Mouse (Mus musculus) heart, embryonic 10.5 days (tissue): ENCODE data around the gene Dcaf17. TPM values are rescaled to one million over a fixed set of nuclear protein-coding genes. Genes with fewer than 3 reads are reported as not detected.

Experiments
- DNase-seq: peaks from one replicate; pipeline ENCODE4 v3.0.0-alpha.2; 2017; ENCODE audit warnings: low spot score
- H3K27ac ChIP-seq: fragments of 300-500 bp; sonication (generic); 2 replicates; pipeline ENCODE4 v1.5.1; 2016; ENCODE audit warnings: mild to moderate bottlenecking
- H3K27me3 ChIP-seq: fragments of 300-500 bp; sonication (generic); 2 replicates; pipeline ENCODE4 v1.6.1; 2016; ENCODE audit warnings: mild to moderate bottlenecking; ENCODE audit not compliant: poor library complexity, insufficient read depth, severe bottlenecking
- H3K36me3 ChIP-seq: fragments of 300-500 bp; sonication (generic); 2 replicates; pipeline ENCODE4 v1.6.1; 2016; ENCODE audit warnings: mild to moderate bottlenecking, moderate library complexity
- H3K4me1 ChIP-seq: fragments of 300-500 bp; sonication (generic); 2 replicates; pipeline ENCODE4 v1.6.1; 2016; ENCODE audit warnings: mild to moderate bottlenecking
- H3K4me3 ChIP-seq: fragments of 300-500 bp; sonication (generic); 2 replicates; pipeline ENCODE4 v1.5.1; 2016; ENCODE audit warnings: mild to moderate bottlenecking, moderate library complexity
- H3K9me3 ChIP-seq: fragments of 300-500 bp; sonication (generic); 2 replicates; pipeline ENCODE4 v1.6.1; 2016; ENCODE audit warnings: mild to moderate bottlenecking, moderate library complexity
- WGBS: fragments of 180-500 bp; shearing (Covaris S2); methylation state at CpG from one replicate; pipeline ENCODE4 v1.1.7; 2016; 5-methylcytosine and 5-hydroxymethylcytosine counted together
- polyA plus RNA-seq: library from polyadenylated mRNA; unstranded; fragments of >200 nt; fragmentation: Nextera tagmentation; extraction: Ambion mirVana; gene quantifications from 2 replicates; pipeline ENCODE4 v1.2.1, GENCODE M21; 2016

Gene Dcaf17
- polyA plus RNA-seq, 1 experiment from 2014 or later = 25.8 TPM

- no peaks in the 10 kb centered on the region for H3K9me3 ChIP-seq
- no peaks in the 10 kb centered on the region for H3K27me3 ChIP-seq
- no peaks in the 10 kb centered on the region for H3K4me1 ChIP-seq
- no peak overlapping the region for H3K4me3 ChIP-seq
- WGBS = 82% methylated on average over 3 of the region's 3 CpGs
- no peak overlapping the region for H3K27ac ChIP-seq
- H3K36me3 ChIP-seq = peaks cover 4% of the 10 kb centered on the region; the same call in 1 of the 2 replicates
- DNase-seq = no peak
Measured at GRCm38 (mm10) chr2:71073330-71073729, 18.2 kb downstream of the Dcaf17 start.

- no peak overlapping the region for H3K27ac ChIP-seq
- no peaks in the 10 kb centered on the region for H3K4me1 ChIP-seq
- no peaks in the 10 kb centered on the region for H3K27me3 ChIP-seq
- DNase-seq = no peak
- no peak overlapping the region for H3K4me3 ChIP-seq
- peaks cover 4% of the 10 kb centered on the region; the same call in 1 of the 2 replicates for H3K36me3 ChIP-seq
- no peaks in the 10 kb centered on the region for H3K9me3 ChIP-seq
- WGBS = 55% methylated on average over 3 of the region's 3 CpGs
Measured at GRCm38 (mm10) chr2:71073828-71074227, 18.7 kb downstream of the Dcaf17 start.

- Histone ChIP-seq H3K36me3 (peaks cover 29% of the 10 kb centered on the region), H3K27ac (no peak overlapping the region), H3K27me3 (no peaks in the 10 kb centered on the region), H3K9me3 (no peaks in the 10 kb centered on the region), H3K4me1 (no peaks in the 10 kb centered on the region), H3K4me3 (no peak overlapping the region)
- no peak for DNase-seq
- WGBS = 89% methylated on average over 7 of the region's 7 CpGs
Measured at GRCm38 (mm10) chr2:71082416-71082815, 27.3 kb downstream of the Dcaf17 start.

- no peak overlapping the region for H3K27ac ChIP-seq
- H3K36me3 ChIP-seq = peaks cover 40% of the 10 kb centered on the region
- no peaks in the 10 kb centered on the region for H3K27me3 ChIP-seq
- no peak overlapping the region for H3K4me3 ChIP-seq
- 86% methylated on average over 6 of the region's 6 CpGs for WGBS
- no peaks in the 10 kb centered on the region for H3K4me1 ChIP-seq
- no peaks in the 10 kb centered on the region for H3K9me3 ChIP-seq
- no peak for DNase-seq
Measured at GRCm38 (mm10) chr2:71083454-71084193, 28.5 kb downstream of the Dcaf17 start.

GRCm38 (mm10) chr2:71089766-71090165 is 34.6 kb downstream of the Dcaf17 start:
- no peak overlapping the region for H3K27ac ChIP-seq
- no peak overlapping the region for H3K4me3 ChIP-seq
- 70% methylated on average over 3 of the region's 3 CpGs for WGBS
- no peaks in the 10 kb centered on the region for H3K9me3 ChIP-seq
- peaks cover 45% of the 10 kb centered on the region for H3K36me3 ChIP-seq
- no peaks in the 10 kb centered on the region for H3K4me1 ChIP-seq
- no peak for DNase-seq
- H3K27me3 ChIP-seq = no peaks in the 10 kb centered on the region

GRCm38 (mm10) chr2:71090660-71091445 is 35.7 kb downstream of the Dcaf17 start:
- WGBS = 83% methylated on average over 4 of the region's 4 CpGs
- DNase-seq = no peak

GRCm38 (mm10) chr2:71096170-71096569 is 41.0 kb downstream of the Dcaf17 start:
- Histone ChIP-seq H3K27me3 (no peaks in the 10 kb centered on the region), H3K4me1 (peaks cover 6% of the 10 kb centered on the region; the same call in 1 of the 2 replicates), H3K4me3 (no peak overlapping the region), H3K27ac (no peak overlapping the region), H3K9me3 (no peaks in the 10 kb centered on the region), H3K36me3 (peaks cover 14% of the 10 kb centered on the region; the same call in 1 of the 2 replicates)
- 9% methylated on average over 7 of the region's 7 CpGs for WGBS
- no peak for DNase-seq

More at GRCm38 (mm10) chr2:71090660-71091445, 35.7 kb downstream of the Dcaf17 start:
- H3K27ac ChIP-seq = no peak overlapping the region
- H3K9me3 ChIP-seq = no peaks in the 10 kb centered on the region
- no peak overlapping the region for H3K4me3 ChIP-seq
- H3K4me1 ChIP-seq = 0 out of 2 replicates have a peak, but pooled peaks cover under 1% of the 10 kb centered on the region
- no peaks in the 10 kb centered on the region for H3K27me3 ChIP-seq
- H3K36me3 ChIP-seq = peaks cover 45% of the 10 kb centered on the region

GRCm38 (mm10) chr2:71102621-71103291 is 47.6 kb downstream of the Dcaf17 start:
- WGBS = 83% methylated on average over 10 of the region's 10 CpGs
- Histone ChIP-seq H3K4me1 (peaks cover 10% of the 10 kb centered on the region), H3K27me3 (no peaks in the 10 kb centered on the region), H3K9me3 (no peaks in the 10 kb centered on the region), H3K4me3 (no peak overlapping the region), H3K27ac (no peak overlapping the region), H3K36me3 (no peaks in the 10 kb centered on the region)
- no peak for DNase-seq

GRCm38 (mm10) chr2:71103292-71103680 is 48.2 kb downstream of the Dcaf17 start:
- 73% methylated on average over 4 of the region's 4 CpGs for WGBS
- DNase-seq = no peak
- peaks cover 10% of the 10 kb centered on the region for H3K4me1 ChIP-seq

GRCm38 (mm10) chr2:71104696-71105095 is 49.6 kb downstream of the Dcaf17 start:
- no peak overlapping the region for H3K4me3 ChIP-seq
- no peaks in the 10 kb centered on the region for H3K9me3 ChIP-seq
- DNase-seq = no peak
- WGBS = 72% methylated on average over 3 of the region's 3 CpGs
- H3K27me3 ChIP-seq = no peaks in the 10 kb centered on the region
- no peak overlapping the region for H3K27ac ChIP-seq
- peaks cover 10% of the 10 kb centered on the region for H3K4me1 ChIP-seq
- H3K36me3 ChIP-seq = no peaks in the 10 kb centered on the region

More at GRCm38 (mm10) chr2:71103292-71103680, 48.2 kb downstream of the Dcaf17 start:
- no peaks in the 10 kb centered on the region for H3K9me3 ChIP-seq
- no peak overlapping the region for H3K4me3 ChIP-seq
- H3K36me3 ChIP-seq = no peaks in the 10 kb centered on the region
- no peaks in the 10 kb centered on the region for H3K27me3 ChIP-seq
- H3K27ac ChIP-seq = no peak overlapping the region

GRCm38 (mm10) chr2:71105469-71106215 is 50.5 kb downstream of the Dcaf17 start:
- Histone ChIP-seq H3K4me1 (peaks cover 10% of the 10 kb centered on the region), H3K36me3 (no peaks in the 10 kb centered on the region), H3K9me3 (no peaks in the 10 kb centered on the region), H3K27ac (no peak overlapping the region), H3K4me3 (no peak overlapping the region), H3K27me3 (no peaks in the 10 kb centered on the region)
- 71% methylated on average over 14 of the region's 14 CpGs for WGBS
- no peak for DNase-seq

- Histone ChIP-seq H3K4me1 (peaks cover 10% of the 10 kb centered on the region), H3K9me3 (no peaks in the 10 kb centered on the region), H3K27ac (no peak overlapping the region), H3K36me3 (no peaks in the 10 kb centered on the region), H3K27me3 (no peaks in the 10 kb centered on the region), H3K4me3 (no peak overlapping the region)
- DNase-seq = no peak
- WGBS = 85% methylated on average over 2 of the region's 2 CpGs
Measured at GRCm38 (mm10) chr2:71107225-71107624, 52.1 kb downstream of the Dcaf17 start.
